Mouse (Mus musculus): ENCODE measurements around the gene 4930470P17Rik. TPM values are rescaled to one million over a fixed set of nuclear protein-coding genes. Genes with fewer than 3 reads are reported as not detected.

4930470P17Rik gene
- total RNA-seq, 2 experiments from 2014 or later: not detected

- ATAC-seq (replicated peaks; ENCODE audit: low FRiP score, poor library complexity, severe bottlenecking): no peak
Measured at GRCm38 (mm10) chr2:170584678-170585077, 17.1 kb downstream of the 4930470P17Rik start.

GRCm38 (mm10) chr2:170579551-170579950 is 22.3 kb downstream of the 4930470P17Rik start:
- no peak for ATAC-seq (replicated peaks; ENCODE audit: low FRiP score, poor library complexity, severe bottlenecking)

GRCm38 (mm10) chr2:170578588-170578987 is 23.2 kb downstream of the 4930470P17Rik start:
- no peak for ATAC-seq (replicated peaks; ENCODE audit: low FRiP score, poor library complexity, severe bottlenecking)

GRCm38 (mm10) chr2:170577502-170577901 is 24.3 kb downstream of the 4930470P17Rik start:
- no peak for ATAC-seq (replicated peaks; ENCODE audit: low FRiP score, poor library complexity, severe bottlenecking)

GRCm38 (mm10) chr2:170576077-170576476 is 25.7 kb downstream of the 4930470P17Rik start:
- no peak for ATAC-seq (replicated peaks; ENCODE audit: low FRiP score, poor library complexity, severe bottlenecking)

- no peak for ATAC-seq (replicated peaks; ENCODE audit: low FRiP score, poor library complexity, severe bottlenecking)
Measured at GRCm38 (mm10) chr2:170564995-170565394, 36.8 kb downstream of the 4930470P17Rik start.

- ATAC-seq (replicated peaks; ENCODE audit: low FRiP score, poor library complexity, severe bottlenecking): no peak
Measured at GRCm38 (mm10) chr2:170563956-170564855, 37.6 kb downstream of the 4930470P17Rik start.

- no peak for ATAC-seq (replicated peaks; ENCODE audit: low FRiP score, poor library complexity, severe bottlenecking)
Measured at GRCm38 (mm10) chr2:170552088-170552487, 49.7 kb downstream of the 4930470P17Rik start.

GRCm38 (mm10) chr2:170550240-170550639 is 51.6 kb downstream of the 4930470P17Rik start:
- no peak for ATAC-seq (replicated peaks; ENCODE audit: low FRiP score, poor library complexity, severe bottlenecking)

- ATAC-seq (replicated peaks; ENCODE audit: low FRiP score, poor library complexity, severe bottlenecking): no peak
Measured at GRCm38 (mm10) chr2:170549146-170549545, 52.7 kb downstream of the 4930470P17Rik start.

GRCm38 (mm10) chr2:170548046-170548445 is 53.8 kb downstream of the 4930470P17Rik start:
- no peak for ATAC-seq (replicated peaks; ENCODE audit: low FRiP score, poor library complexity, severe bottlenecking)

- no peak for ATAC-seq (replicated peaks; ENCODE audit: low FRiP score, poor library complexity, severe bottlenecking)
Measured at GRCm38 (mm10) chr2:170547526-170547925, 54.3 kb downstream of the 4930470P17Rik start.

- ATAC-seq (replicated peaks; ENCODE audit: low FRiP score, poor library complexity, severe bottlenecking): no peak
Measured at GRCm38 (mm10) chr2:170545745-170546144, 56.1 kb downstream of the 4930470P17Rik start.

GRCm38 (mm10) chr2:170544950-170545349 is 56.9 kb downstream of the 4930470P17Rik start:
- ATAC-seq (replicated peaks; ENCODE audit: low FRiP score, poor library complexity, severe bottlenecking): no peak

GRCm38 (mm10) chr2:170544159-170544558 is 57.7 kb downstream of the 4930470P17Rik start:
- ATAC-seq (replicated peaks; ENCODE audit: low FRiP score, poor library complexity, severe bottlenecking): no peak

- no peak for ATAC-seq (replicated peaks; ENCODE audit: low FRiP score, poor library complexity, severe bottlenecking)
Measured at GRCm38 (mm10) chr2:170543625-170544024, 58.2 kb downstream of the 4930470P17Rik start.

GRCm38 (mm10) chr2:170539211-170539610 is 62.6 kb downstream of the 4930470P17Rik start:
- ATAC-seq (replicated peaks; ENCODE audit: low FRiP score, poor library complexity, severe bottlenecking): no peak

- ATAC-seq (replicated peaks; ENCODE audit: low FRiP score, poor library complexity, severe bottlenecking): no peak
Measured at GRCm38 (mm10) chr2:170535841-170536240, 66.0 kb downstream of the 4930470P17Rik start.

- ATAC-seq (replicated peaks; ENCODE audit: low FRiP score, poor library complexity, severe bottlenecking): no peak
Measured at GRCm38 (mm10) chr2:170534803-170535174, 67.0 kb downstream of the 4930470P17Rik start.

GRCm38 (mm10) chr2:170534116-170534802 is 67.6 kb downstream of the 4930470P17Rik start:
- no peak for ATAC-seq (replicated peaks; ENCODE audit: low FRiP score, poor library complexity, severe bottlenecking)

- no peak for ATAC-seq (replicated peaks; ENCODE audit: low FRiP score, poor library complexity, severe bottlenecking)
Measured at GRCm38 (mm10) chr2:170530256-170530655, 71.6 kb downstream of the 4930470P17Rik start.

Measured in erythroid progenitor cell, adult 5-6 weeks (primary cell).